Mouse (Mus musculus) E14TG2a.4 (cell line): ENCODE data around the gene Plekhg2.

Experiments used
- H3K27me3 ChIP-seq: 2 replicates; pipeline ENCODE4 v1.6.1; 2014; ENCODE audit warnings: low read length, control low read depth; ENCODE audit not compliant: insufficient read depth
- H3K36me3 ChIP-seq: 2 replicates; pipeline ENCODE4 v1.6.1; 2014; ENCODE audit warnings: low read length, control low read depth; ENCODE audit not compliant: insufficient read depth
- H3K4me1 ChIP-seq: replicated peaks from 2 replicates; pipeline ENCODE4 v1.6.1; 2014; ENCODE audit warnings: low read depth, low read length, control low read depth
- H3K4me3 ChIP-seq: replicated peaks from 2 replicates; pipeline ENCODE4 v1.5.1; 2014; ENCODE audit warnings: mild to moderate bottlenecking, low read length
- H3K9me3 ChIP-seq: 2 replicates; pipeline ENCODE4 v1.6.1; 2014; ENCODE audit warnings: low read length, control low read depth
- CTCF ChIP-seq: conservative IDR thresholded peaks from 2 replicates; pipeline ENCODE4 v1.5.1; 2014; ENCODE audit warnings: low read length
- NANOG ChIP-seq: IDR thresholded peaks from 2 replicates; pipeline ENCODE4 v1.6.1; 2014; ENCODE audit warnings: borderline replicate concordance, low read length, mixed read lengths
- POU5F1 ChIP-seq: IDR thresholded peaks from 2 replicates; pipeline ENCODE4 v1.6.1; 2014; ENCODE audit warnings: low read length, borderline replicate concordance

Plekhg2 gene

DNA sequence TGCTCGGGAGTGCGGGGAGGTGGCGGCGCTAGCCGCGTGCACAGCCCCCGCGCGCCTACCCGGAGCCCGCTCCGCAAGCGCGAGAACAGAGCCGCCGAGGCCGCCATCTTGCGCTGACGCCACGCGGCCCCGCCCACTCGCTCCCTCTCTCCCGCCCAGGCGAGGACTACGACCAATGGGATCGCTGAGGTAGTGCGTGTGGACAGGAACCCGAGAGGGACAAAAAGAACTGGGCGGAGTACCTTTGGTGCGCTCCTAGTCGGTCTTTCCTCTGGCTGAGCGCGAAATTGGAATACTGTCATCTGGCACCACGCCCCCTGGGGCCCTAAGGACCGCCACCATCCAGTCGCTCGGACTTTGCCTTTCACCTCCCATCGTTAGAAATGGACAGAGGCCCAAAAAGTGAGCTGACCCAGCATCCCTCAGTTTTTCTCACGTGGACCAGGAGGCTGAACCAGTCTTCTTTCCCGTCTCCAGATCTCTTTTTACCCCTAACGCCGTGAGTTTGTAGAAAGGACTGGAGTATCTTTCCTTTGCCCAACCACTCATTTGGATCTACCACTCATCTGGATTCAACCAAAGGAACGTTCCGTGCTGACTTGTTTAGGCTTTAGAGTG, 60.4 kb downstream of the Plekhg2 start, which contains the start of gene Timm50:
TSS of gene Timm50 (minus strand) at position 147 of the 618 bp plus-strand sequence.
- H3K36me3 ChIP-seq, result peaks cover 71% of the 10 kb centered on the region
- H3K27me3 ChIP-seq, result no peaks in the 10 kb centered on the region
- no peaks in the 10 kb centered on the region for H3K9me3 ChIP-seq
- peak within 1 kb of the TSS; percentile 100 for H3K4me3 ChIP-seq
- TF ChIP-seq POU5F1 (no peak), NANOG (no peak), CTCF (no peak)
- peaks cover 34% of the 10 kb centered on the region for H3K4me1 ChIP-seq

DNA sequence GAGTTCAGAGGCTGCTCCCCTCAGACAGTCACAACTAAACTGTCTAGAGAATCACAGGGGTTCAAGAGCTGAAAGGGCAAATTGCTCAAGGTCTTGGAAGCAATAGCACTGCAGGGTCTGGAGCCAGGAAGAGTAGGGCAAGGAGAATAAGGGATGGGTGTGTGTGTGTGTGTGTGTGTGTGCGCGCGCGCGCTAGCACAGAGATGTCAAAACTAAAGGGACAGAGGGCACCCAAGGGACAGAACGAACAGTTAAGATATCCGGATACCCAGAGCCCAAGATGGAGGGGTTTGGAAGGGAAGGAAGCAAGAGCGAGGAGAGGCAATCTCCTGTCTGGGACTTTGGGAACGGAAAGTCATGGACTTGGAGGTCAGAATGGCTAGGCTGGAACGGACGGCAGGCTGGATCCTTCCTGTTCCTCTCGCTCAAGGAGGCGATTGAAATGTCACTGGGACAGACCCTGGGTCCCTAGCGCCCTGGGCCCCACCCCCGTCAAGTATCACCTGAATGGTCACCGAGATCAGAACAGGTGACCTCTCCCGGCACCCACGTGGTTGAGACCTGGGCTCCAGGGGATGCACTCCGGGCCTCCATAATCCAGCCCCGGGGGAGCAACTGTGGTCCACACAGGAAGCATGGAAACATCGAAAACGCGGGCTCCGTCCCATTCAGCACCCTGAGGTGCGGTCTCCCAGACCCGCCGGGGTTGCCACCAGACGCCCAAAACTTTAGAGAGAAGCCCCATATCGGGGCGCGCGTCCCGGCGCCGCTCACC, 61.1 kb downstream of the Plekhg2 start:
- TF ChIP-seq NANOG (no peak), POU5F1 (no peak), CTCF (no peak)
- peaks cover 38% of the 10 kb centered on the region for H3K4me1 ChIP-seq
- H3K27me3 ChIP-seq, result no peaks in the 10 kb centered on the region
- H3K36me3 ChIP-seq, result peaks cover 71% of the 10 kb centered on the region
- H3K9me3 ChIP-seq, result no peaks in the 10 kb centered on the region
- peak overlapping the region; percentile 100 for H3K4me3 ChIP-seq

DNA sequence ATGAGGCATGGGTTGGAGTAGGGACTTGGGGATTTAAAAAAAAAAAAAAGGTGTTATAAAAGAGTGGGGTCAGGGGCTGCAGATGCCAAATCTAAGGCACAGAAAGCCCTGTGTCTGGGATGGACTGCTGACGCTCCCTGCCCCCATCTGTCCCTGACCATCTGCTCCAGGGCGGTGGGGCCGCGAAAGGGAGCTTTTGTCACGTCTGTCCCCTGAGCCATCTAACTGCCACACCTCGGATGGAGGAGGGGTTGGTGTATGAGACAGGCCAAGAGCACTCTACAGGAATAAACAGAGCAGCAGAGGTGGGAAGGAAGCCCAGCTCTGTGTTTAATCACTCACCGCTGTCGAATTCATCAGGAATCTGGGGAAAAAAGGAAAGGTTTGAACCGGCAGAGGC, 62.7 kb downstream of the Plekhg2 start:
- H3K9me3 ChIP-seq, result no peaks in the 10 kb centered on the region
- H3K27me3 ChIP-seq, result no peaks in the 10 kb centered on the region
- H3K4me1 ChIP-seq, result peaks cover 47% of the 10 kb centered on the region
- H3K36me3 ChIP-seq, result peaks cover 71% of the 10 kb centered on the region
- no peak overlapping the region; the same call in 1 of the 2 replicates for H3K4me3 ChIP-seq
- TF ChIP-seq CTCF (no peak), POU5F1 (no peak), NANOG (no peak)
